8 mouse cellular contexts compared by ENCODE assay signal in the genomic region with DNA sequence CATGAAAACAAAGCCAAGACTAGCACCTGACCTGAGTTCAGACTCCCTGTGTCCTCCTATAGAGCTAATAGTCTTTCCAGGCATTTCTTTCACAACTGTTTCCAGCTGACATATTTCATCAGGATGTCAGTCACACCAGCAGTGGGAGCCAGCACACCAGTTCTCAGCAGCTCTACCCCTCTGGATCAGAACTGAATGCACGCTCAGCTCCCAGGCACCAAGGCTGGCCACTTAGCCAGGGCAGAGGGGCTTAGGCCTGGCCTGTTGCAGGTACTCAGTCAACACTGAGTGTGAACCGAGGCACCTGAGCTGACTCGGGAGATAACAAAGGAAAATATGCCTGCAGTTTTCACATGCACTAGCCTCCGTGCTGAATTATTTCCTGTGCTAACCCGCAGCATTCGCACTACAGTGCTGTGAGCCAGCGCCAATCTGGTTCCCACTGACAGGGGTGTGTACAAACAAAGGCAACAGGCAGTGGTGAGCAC.
DNase-seq lines count a peak whose midpoint lies in the region; ATAC-seq lines count a peak whose summit lies in the region.

No protein-coding gene starts in this region.

- peaks cover 37% of the 10 kb centered on the region for H3K4me1 ChIP-seq in heart, embryonic 10.5 days
- peaks cover 12% of the 10 kb centered on the region for H3K4me1 ChIP-seq in intestine, embryonic 14.5 days (replicated peaks; ENCODE audit: control insufficient read depth, insufficient read depth, low read length)
- peaks cover 8% of the 10 kb centered on the region for H3K4me1 ChIP-seq in stomach, embryonic 16.5 days (ENCODE audit: control insufficient read depth, insufficient read depth, low read length)

- 57% methylated on average over 7 of the region's 7 CpGs for WGBS in heart, embryonic 10.5 days
- 58% methylated on average over 7 of the region's 7 CpGs for WGBS in intestine, embryonic 14.5 days
- 48% methylated on average over 7 of the region's 7 CpGs for WGBS in stomach, embryonic 16.5 days

- H3K27ac ChIP-seq in heart, embryonic 10.5 days = no peak overlapping the region
- no peak overlapping the region for H3K27ac ChIP-seq in intestine, embryonic 14.5 days (ENCODE audit: low read depth)
- no peak overlapping the region for H3K27ac ChIP-seq in stomach, embryonic 16.5 days (ENCODE audit: low read length)

- no peak overlapping the region for H3K9ac ChIP-seq in intestine, embryonic 14.5 days (ENCODE audit: low read length)
- no peak overlapping the region for H3K9ac ChIP-seq in stomach, embryonic 16.5 days (ENCODE audit: low read length)

- no peaks in the 10 kb centered on the region for H3K9me3 ChIP-seq in heart, embryonic 10.5 days
- no peaks in the 10 kb centered on the region for H3K9me3 ChIP-seq in intestine, embryonic 14.5 days (ENCODE audit: control insufficient read depth, low read length)
- no peaks in the 10 kb centered on the region for H3K9me3 ChIP-seq in stomach, embryonic 16.5 days (replicated peaks; ENCODE audit: control insufficient read depth, low read length)

- no peak overlapping the region for H3K4me3 ChIP-seq in heart, embryonic 10.5 days
- no peak overlapping the region for H3K4me3 ChIP-seq in intestine, embryonic 14.5 days (ENCODE audit: low read depth, low read length)
- no peak overlapping the region for H3K4me3 ChIP-seq in stomach, embryonic 16.5 days (replicated peaks; ENCODE audit: low read length)

- H3K36me3 ChIP-seq in heart, embryonic 10.5 days = no peaks in the 10 kb centered on the region
- H3K36me3 ChIP-seq in intestine, embryonic 14.5 days (ENCODE audit: control insufficient read depth, insufficient read depth, low read length) = no peaks in the 10 kb centered on the region
- H3K36me3 ChIP-seq in stomach, embryonic 16.5 days (ENCODE audit: control insufficient read depth, insufficient read depth, low read length) = no peaks in the 10 kb centered on the region

- peak; percentile 78 for DNase-seq in heart, embryonic 10.5 days (ENCODE audit: low spot score)
- DNase-seq in heart, adult 18-20 months = no peak
- peak; percentile 40 for DNase-seq in testis, postnatal 10 days (ENCODE audit: low spot score)
- no peak for DNase-seq in testis, postnatal 14 days (ENCODE audit: low spot score)
- peak; percentile 54 for DNase-seq in intestine, embryonic 14.5 days (ENCODE audit: low spot score)
- no peak for DNase-seq in frontal cortex, postnatal 36 days (ENCODE audit: low spot score in 2 of 2)
- no peak for DNase-seq in right cerebral cortex, adult 2 months (ENCODE audit: low spot score in 2 of 2)

- H3K27me3 ChIP-seq in heart, embryonic 10.5 days (ENCODE audit: insufficient read depth, poor library complexity, severe bottlenecking) = peaks cover 64% of the 10 kb centered on the region
- no peaks in the 10 kb centered on the region for H3K27me3 ChIP-seq in intestine, embryonic 14.5 days (replicated peaks; ENCODE audit: control insufficient read depth, insufficient read depth, low read length)
- peaks cover 4% of the 10 kb centered on the region; the same call in 1 of the 2 replicates for H3K27me3 ChIP-seq in stomach, embryonic 16.5 days (ENCODE audit: control insufficient read depth, insufficient read depth, low read length)

- no peak for ATAC-seq in intestine, embryonic 14.5 days (replicated peaks; ENCODE audit: low FRiP score, low TSS enrichment, low read depth)
- peak; percentile 45; the same call in 1 of the 2 replicates for ATAC-seq in stomach, embryonic 16.5 days (ENCODE audit: insufficient read depth, low FRiP score)

- H3K4me2 ChIP-seq in intestine, embryonic 14.5 days (ENCODE audit: low read length) = no peak overlapping the region
- H3K4me2 ChIP-seq in stomach, embryonic 16.5 days (ENCODE audit: low read depth, low read length) = no peak overlapping the region

Comparison
In these comparisons a context has a peak if more than half of its experiments do, and no peak if none do; other contexts are left out.
1. DNase-seq: peak in heart, embryonic 10.5 days (single experiment), testis, postnatal 10 days (single experiment) and intestine, embryonic 14.5 days (single experiment); none in heart, adult 18-20 months (0 of 2), testis, postnatal 14 days (single experiment), frontal cortex, postnatal 36 days (0 of 2) and right cerebral cortex, adult 2 months (0 of 2).